Mouse (Mus musculus): Measurements from ENCODE around the gene Ccdc88b.
A peak's percentile ranks its signal among the peaks of the same experiment; 100 is the strongest.
"Not testable (repeated sequence)": the region's sequence is repeated elsewhere in the genome, so short reads cannot be mapped to it uniquely, and the experiment has no call there.

Ccdc88b gene

DNA sequence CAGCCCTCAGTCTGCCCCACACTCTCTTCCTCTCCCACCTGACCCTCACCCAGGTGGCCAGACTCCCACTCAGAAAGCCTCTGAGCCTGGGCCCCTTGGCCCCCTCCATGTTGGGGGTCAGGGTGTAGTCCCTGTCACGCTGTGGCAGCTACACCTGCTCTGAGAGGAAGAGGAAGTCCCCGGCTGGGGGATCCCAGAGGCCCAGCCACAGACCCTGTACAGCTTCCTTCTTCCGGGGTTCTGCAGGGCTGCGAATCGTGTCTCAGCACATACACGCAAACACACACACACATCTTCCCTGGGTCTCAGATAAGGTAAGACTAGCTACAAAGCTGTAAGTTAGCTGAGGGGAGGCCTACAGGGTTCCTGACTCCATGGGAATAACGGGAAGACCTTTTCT lies at the start of gene Ccdc88b:
Gene Ccdc88b (minus strand): TSS at position 181 of the 400 bp plus-strand sequence.
- no peak for DNase-seq (ENCODE audit: low spot score)

DNA sequence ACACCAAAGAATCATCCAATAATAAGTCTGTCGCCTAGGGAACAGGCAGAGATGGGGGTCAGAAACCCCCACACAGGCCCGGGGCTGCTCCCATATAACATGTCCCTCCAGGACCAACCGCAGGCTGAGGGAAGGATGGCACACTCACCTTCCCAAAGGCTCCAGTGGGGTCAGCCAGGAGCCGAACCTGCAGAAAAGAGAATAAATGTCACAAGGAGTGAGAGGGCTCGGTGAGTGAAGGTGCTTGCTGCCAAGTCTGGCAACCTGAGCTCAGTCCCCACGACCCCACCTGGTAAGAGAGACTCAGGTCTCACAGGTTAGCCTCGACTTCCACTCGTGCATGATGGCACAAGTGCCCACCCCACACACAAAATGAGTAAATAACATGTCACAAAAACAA lies 49.1 kb upstream of the Ccdc88b start:
- no peak for DNase-seq (ENCODE audit: low spot score)

DNA sequence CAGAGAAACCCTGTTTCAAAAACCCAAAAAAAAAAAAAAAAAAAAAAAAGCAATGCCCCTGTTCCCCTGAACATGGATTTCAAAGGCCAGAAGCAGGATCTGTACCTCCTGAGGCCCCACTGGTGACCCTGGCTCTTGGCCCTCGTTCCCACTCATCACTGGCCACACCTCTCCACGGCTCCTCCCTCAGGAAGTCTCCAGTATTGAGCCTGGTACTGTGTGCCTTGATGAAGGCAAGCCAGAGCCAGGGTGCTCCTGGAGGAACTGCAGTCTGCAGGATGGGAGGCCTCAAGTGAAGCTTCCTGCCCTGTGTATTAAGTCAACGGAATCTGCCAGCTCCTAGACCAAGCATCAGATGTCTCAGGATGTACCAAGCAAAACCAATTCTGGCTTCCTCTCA lies 48.2 kb upstream of the Ccdc88b start:
- no peak for DNase-seq (ENCODE audit: low spot score)

DNA sequence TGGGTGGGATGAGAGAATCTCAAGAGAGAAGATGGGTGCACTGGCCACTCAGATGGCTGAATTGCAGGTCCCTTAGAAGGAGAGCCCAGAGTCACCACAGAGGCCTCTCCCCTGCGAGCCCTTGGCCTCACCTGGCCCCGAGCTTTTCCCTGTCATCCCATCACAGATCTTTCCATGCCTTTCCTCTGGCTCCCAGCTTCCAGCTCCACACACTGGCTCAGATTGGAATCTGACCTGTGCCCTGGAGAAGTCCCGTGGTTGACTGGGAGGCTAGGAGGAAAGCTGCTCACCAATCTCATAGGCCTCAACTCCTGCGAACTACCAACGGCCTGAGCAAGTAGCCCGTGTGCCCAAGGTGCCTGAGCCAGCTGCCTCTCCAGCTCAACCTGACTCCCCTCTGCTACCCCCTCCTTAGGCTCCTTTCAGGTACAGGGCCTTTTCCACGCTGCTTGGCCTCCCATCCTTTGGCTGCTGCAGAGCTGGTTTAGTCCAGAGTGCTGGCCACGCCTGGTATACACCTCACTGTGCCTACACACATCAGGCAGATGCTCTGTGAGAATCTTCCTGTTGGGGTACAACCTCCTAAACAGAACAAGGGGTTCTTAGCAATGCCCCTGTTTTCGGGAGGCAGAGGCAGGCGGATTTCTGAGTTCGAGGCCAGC lies 47.6 kb upstream of the Ccdc88b start:
- no peak for DNase-seq (ENCODE audit: low spot score)

DNA sequence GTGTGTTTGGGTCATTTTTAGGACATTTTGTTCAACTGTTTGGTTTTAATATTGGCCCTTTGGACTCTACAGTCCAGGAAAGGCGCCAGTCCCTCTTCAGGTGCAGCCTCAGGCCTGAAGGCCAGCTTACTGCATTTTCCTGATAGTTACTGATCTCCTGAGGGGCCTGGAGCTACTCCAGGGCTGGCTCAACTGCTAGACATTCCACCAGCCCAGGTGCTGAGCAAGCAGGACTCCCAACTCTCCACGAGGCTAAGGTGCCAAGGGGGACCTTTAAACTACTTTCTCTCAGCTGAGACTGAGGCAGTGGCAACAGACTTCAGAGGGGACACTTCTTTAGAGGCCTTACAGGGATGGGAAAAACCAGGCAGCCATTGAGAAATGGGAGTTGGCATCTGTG lies 46.8 kb upstream of the Ccdc88b start:
- DNase-seq (ENCODE audit: low spot score): no peak

DNA sequence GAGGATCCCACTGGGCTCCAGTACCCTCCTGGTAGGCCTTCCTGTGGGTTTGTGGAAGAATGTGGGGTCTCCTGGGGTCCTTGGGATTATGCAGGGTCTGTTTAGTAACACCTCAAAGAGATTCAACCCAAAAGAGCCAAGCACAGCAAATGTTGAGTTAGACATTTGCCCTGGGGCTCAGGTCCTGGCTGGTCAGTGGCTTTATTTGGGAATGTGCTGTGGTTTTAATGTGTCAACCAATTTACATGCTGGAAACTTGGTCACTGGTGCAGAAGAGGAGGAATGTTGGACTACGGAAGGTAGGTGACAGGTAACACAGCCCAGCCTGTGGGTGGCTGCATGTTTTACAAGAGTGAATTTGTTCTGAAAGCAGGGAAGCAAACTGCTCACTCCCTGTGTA lies 45.0 kb upstream of the Ccdc88b start:
- DNase-seq (ENCODE audit: low spot score): no peak

DNA sequence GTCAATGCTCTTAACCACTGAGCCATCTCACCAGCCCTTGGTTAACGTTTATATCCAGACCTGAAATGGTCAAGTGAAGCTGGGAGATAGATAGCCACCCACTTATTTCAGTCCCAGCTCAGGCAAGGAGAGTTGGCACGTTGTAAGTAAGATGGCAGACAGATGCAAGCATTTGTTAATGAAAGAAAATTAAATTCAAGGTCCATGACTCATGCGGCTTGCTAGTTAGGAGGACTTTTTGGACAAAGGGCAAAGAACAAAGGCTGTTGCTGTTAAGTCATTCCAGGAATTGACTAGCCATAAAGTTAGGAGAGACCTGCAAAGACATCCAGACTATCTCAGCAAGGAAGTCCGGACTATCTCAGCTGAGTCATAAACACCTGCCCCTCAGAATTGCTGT lies 41.6 kb upstream of the Ccdc88b start:
- DNase-seq (ENCODE audit: low spot score): no peak

DNA sequence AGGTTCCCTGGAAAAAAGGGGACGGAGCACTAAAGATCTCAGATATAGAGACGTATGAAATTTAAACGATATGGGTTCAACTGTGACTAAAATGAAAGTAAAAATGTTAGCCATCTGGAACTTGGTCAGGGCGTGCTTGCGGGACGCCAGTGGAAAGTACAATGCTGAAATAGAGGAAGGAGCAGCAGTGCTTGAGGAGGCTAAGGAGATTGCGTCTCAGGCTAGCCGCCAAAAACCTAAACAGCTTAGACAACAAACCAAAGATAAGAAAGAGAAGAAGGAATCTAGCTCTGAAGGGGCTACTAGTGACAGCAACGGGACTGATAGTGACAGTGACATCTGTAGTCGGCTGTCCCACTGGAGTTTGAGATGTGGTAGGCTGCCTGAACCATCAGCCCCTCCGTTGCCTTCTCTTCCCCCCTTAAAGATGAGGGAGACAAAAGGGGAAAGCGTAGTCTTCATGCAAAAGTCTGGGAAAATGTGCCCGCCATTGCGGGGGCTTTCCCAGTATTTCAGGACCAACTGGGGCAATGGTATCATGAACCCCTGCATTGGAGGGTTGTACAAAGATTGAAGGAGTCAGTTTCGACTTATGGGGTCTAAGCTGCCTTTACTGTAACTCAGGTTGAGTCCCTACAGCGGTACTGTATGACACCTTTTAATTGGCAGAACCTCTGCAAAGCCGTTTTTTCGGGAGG lies 37.7 kb upstream of the Ccdc88b start:
- not testable (repeated sequence) for DNase-seq (ENCODE audit: low spot score)

DNA sequence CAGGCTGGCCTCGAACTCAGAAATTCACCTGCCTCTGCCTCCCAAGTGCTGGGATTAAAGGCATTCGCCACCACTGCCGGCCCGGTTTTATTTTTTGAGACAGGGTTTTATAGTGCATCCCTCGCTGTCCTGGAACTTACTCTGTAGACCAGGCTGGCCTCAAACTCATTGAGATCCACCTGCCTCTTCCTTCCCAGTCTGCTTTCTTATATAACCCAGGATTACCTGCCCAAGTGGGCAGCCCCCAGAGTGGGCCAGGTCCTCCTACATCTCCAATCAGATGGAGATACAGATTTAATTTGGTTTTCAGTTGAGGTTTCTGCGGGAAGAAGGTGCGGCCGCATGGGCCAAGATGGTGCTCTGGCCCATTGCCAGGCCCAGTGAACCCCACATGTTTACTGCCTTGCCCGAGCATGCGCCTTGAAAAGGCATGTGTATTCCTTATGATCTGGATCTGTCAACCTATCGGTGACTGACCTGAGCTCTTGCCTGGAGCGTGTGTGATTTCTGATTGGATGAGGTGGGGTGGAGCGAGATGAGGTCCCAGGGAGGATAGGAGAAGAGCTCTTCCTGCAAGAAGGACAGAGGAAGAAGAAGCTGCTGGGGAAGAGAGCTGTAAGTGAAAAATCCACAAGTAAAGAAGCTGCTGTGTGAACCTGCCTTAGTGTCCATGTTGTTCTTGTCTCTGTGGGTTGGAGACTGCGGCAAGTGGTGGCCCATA lies 35.9 kb upstream of the Ccdc88b start:
- no peak for DNase-seq (ENCODE audit: low spot score)

DNA sequence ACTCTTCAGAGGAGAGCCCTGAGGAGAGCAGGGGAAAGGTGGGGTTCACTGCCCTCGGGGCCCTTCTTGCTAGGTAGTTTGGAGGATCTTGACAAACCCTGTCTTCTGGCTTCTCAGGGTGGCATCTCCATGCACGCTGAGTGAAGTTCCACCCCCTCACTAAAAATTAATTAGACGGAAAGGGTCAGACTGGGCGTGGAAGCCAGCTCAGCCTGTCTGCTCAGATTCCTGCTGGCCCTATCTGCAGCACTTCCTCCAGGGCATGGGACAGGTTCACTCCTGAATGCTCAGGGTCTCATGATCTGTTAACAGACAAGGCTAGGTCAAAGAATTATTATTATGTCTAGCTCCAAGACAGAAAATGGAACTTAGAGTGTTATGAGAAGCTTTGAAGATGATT lies 34.5 kb upstream of the Ccdc88b start:
- no peak for DNase-seq (ENCODE audit: low spot score)

DNA sequence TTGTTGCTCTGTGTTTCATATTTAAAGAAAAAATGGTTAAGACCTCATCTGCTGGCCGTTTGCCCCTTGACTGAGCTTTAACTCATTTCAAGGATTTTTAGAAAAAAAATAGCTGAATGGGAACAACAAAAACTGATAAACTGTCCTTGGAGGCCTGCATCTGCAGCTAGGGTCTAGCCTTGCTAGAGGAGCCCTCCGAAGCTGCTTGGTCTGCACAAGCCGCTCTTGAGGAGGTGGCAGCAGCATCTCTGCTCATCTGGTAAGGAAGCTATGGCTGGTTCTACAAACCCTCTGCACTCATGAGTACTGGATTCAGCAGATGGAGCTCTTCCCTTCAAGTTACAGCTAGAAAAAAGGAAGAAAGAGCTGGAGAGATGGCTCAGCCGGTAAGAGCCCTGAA lies 20.0 kb upstream of the Ccdc88b start:
- DNase-seq (ENCODE audit: low spot score): peak; percentile 63

DNA sequence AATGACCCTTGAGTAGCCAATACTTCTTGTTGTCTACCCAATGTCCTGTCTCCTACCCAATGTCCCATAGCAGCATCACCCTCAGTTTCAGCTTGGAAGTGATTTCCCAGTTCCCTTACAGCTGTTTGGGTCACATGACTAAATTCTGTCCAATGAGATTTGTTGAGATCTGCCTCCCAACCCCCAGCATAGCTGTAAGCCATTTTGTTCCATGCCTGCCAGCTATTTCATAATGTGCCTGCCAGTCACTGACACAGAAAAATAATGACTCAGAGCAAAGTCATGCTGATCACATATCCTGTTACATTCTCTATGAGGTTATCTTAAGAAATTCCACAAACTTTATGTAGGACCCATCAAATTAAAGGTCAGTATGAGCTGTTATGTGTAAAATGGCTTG lies 18.8 kb upstream of the Ccdc88b start:
- DNase-seq (ENCODE audit: low spot score): no peak

DNA sequence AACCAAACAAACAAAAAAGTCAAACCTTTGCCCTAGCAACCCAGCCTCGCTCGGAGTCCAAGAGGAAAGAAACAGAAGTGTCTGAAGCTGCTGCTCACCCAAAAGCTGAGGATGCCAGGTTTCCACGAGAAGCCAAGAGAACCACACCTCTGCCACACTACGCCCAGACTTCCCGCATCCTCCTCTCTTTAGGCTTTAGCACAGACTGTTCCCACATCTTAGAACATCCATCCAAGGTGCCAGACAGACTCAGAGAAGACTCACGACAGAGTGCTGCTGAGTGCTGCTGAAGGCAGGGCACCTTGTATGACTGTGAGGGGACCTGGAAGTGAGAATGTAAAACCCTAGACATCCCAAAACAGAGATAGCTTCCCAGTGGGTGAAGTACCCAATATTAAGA lies 17.8 kb upstream of the Ccdc88b start:
- DNase-seq (ENCODE audit: low spot score): no peak

DNA sequence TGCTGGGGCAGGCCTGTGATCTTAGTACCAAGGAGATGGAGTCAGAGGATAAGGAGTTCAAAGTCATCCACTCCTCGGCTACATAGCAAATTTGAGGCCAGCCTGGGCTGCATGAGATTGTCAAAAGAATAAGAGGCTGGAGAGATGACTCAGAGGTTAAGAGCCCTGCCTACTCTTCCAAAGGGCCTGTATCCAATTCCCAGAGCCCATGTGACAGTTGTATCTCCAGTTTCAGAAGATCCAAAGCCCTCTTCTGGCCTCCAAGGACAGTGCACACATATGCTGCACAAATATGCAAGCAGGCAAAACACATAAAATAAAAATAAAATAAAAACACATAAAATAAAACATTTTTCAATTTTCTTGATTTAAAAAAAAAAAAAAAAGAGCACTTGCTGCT lies 16.2 kb upstream of the Ccdc88b start:
- no peak for DNase-seq (ENCODE audit: low spot score)

DNA sequence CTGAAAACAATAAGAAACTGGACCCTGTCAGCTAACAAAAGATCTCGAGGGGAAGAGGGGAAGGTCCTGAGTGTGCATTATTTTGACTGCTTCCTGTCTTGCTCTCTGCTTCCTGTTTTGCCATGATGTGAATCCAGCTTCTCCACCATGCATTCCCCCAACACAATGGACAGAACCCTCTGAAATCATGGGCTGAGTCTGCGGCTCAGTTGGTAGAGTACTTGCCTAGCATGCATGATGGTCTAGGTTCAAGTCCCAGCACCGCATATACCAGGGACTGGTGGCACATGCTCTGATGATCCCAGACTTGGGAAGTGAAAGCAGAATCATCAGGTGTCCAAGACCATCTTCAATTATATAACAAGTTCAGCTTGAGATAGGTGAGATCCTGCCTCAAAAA lies 14.7 kb upstream of the Ccdc88b start:
- DNase-seq (ENCODE audit: low spot score): no peak

DNA sequence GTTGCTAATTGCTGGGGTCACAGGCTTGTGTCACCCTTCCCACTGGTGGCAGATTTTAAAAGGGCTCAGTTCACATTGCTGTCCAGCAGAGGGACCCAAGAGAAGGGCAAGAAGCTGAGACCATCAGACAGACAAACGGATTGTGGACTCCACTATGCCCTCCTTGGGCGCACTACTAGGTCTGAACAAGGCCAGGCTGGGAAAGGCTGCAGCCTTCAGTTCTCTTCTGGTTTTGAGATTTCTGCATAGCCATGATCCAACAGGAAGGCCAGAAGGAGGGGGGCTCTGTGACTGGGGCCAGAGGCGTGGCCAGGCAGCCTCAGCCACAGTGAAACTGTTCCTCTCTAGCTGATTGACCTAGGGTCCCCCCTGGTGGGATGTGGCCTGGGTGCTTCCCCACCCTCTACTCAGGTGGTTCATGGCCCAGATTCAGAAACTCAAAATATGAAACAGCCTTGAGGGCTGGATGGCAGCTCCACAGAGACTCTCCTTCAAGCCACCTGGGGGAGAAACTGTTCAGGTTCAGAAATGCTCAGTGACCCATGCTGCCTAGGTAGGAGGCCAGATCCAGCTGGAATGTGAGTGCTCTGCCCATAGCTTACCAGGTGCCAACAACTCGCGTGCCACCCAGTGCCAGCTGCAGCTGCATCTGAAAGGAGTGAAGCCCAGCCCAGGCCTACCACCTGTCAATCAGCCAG lies 13.7 kb upstream of the Ccdc88b start:
- no peak for DNase-seq (ENCODE audit: low spot score)

DNA sequence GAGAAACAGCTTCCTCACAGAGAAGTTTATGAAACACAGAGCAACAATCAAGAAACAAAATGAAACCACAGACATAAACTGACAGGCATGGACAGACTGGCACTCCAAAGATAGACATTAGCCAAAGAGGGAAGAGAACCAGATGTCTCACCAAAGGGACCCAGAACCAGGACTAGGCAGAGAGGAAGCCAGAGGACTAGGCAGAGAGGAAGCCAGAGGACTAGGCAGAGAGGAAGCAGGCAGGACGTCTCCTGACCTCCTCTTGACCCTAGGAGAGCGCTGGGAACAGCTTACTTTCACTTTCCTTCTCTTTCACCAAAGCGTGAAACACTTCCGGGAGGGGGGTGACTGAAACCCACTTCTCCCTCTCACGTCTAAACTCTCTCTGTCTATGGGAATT lies 11.3 kb upstream of the Ccdc88b start:
- peak; percentile 47 for DNase-seq (ENCODE audit: low spot score)

DNA sequence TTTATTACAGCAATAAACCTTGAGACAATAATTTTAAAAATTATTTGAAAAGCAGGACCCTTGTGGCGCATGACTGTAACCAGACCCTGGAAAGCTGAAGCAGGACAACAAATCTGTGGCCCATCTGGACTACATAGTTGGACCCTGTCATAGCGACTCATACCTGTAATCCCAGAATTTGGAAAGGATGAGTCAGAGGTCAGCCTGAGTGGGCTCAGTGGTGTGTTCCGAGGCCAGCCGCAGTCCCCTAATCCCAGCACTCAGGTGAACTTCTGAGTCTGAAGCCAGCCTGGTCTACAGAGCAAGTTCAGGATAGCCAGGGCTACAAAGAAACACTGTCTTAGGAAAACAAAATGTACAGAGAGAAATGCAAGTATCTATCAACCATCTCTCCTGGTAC lies 3.4 kb upstream of the Ccdc88b start:
- DNase-seq (ENCODE audit: low spot score): no peak

DNA sequence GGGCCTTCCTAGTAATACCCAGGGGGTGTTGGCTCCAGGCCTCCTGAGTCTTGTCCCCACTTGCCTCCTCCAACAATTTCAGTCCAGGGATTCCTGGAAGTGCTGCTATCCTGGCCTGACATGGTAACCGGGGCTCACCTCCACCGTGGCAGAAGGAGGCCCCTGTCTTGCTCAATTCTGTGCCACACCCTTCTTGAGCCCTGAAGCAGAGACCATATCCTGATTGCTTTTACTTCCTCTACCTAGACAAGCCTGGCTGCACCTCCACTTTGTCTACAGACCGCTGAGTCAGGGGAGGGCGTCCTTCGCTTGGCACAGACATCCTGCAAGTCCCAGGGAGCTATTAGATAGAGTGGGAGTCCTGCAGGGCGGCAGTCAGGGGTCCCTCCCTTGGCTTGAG lies 2.7 kb upstream of the Ccdc88b start:
- no peak for DNase-seq (ENCODE audit: low spot score)

DNA sequence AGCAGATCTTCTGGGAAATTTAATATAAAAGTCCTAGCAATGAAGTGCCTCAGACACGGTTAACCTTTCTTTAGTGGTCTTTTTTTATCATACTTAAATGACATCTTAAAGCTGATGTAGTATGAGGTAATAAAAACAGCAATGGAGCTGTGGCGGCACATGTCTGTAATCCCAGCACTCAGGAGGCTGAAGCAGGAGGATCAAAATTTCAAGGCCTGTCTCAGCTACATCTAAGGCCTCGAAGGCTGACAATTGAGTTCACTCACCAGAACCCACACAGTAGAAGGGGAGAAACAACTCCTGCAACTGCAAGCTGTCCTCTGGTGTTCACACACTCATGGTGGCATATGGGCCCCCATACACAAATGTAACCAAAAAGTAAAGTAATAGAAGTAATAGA lies 2.0 kb upstream of the Ccdc88b start:
- no peak for DNase-seq (ENCODE audit: low spot score)

DNA sequence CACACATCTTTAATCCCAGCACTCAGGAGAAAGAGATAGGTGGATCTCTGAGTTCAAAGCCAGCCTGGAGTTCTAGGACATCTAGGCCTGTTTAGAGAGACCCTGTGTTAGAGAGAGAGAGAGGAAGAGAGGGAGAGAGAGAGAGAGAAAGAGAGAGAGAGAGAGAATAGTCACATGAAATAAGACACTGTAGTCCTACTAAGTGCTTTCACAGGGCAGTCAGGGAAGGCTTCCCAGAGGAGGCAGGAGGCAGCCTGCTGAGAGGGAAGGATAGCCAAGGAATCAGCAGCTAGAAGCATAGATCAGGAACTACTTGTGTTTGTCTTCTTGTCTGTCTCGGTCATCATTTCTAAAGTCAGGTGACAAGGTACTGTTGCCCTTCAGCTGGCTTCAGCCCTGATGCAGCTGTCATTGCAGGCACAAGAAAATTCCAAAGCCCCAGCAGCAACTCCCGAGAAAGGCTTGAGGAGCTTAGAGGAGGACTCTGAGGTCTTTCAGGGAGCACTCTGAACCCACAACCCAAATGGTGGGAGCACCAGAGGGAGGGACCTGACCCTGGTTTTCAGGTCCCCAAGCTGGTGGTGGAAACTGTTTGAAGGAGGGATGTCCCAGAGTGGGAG lies 1.1 kb upstream of the Ccdc88b start:
- DNase-seq (ENCODE audit: low spot score): no peak

DNA sequence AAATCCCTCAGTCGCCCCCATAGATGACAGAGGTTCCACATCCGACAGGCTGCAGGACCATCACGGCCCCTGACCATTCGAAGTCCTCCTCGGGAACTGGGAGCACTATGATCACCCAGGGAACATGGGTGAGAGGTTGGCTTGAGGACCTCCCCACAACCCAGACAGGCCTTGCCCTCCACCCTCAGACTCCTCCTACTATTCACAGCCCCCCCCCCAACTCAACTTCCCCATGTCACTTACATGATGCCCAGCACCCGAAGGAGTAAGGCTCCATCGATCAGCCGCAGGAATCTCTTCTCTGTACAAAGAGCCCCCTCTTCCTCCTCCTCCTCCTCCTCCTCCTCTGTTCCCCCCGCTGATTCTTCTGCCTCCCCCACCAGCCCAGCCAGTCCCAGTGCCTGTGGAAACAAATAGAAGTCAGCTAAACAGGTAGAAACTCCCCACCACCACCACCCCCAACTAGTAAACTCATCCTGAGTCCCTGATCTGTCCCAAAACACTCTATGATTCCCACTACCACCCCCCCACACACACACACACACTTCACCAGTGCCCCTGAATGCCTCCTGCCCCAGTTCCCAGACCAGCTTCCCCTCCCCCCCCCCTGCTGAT lies 513 bp downstream of the Ccdc88b start:
- no peak for DNase-seq (ENCODE audit: low spot score)

Data from testis, postnatal 10 days (tissue).